Mouse (Mus musculus) left cerebral cortex, postnatal 36 days (tissue): Measurements from ENCODE around the gene Pnmal2. TPM values are rescaled to one million over a fixed set of nuclear protein-coding genes. Genes with fewer than 3 reads are reported as not detected.

Experiments
- DNase-seq, 2 experiments: peaks; one replicate each; pipeline ENCODE4 v3.0.0; 2021 to 2022; ENCODE audit warnings: low spot score in 2 of 2, mixed read lengths in 1 of 2
- intact Hi-C: fragments of 180-260 bp; cut with DNase I; formaldehyde crosslinking; loops from one replicate; pipeline ENCODE4 v1.15.1; 2025
- total RNA-seq, 2 experiments: library from RNA; stranded (reverse); gene quantifications; 2 replicates each; pipeline ENCODE4 v1.2.3; 2021

Gene Pnmal2
- 100 to 1,000 TPM; 249 to 288 TPM for total RNA-seq

GRCm38 (mm10) chr7:16944061-16944807, at the start of gene Pnmal2:
Pnmal2 (plus strand) TSS chr7:16944682.
- intact Hi-C loops: no loop called here
- DNase-seq: peak; percentile 88 to 90

- peak; percentile 71 to 72 for DNase-seq
These were observed 49.5 kb upstream of the Pnmal2 start for GRCm38 (mm10) chr7:16895000-16895399.

GRCm38 (mm10) chr7:16895511-16895910, 49.0 kb upstream of the Pnmal2 start:
- intact Hi-C loops: loop anchor here (1.0 kb wide), 1 partner anchor 18 kb away; no protein-coding TSS in a partner anchor
- DNase-seq: no peak

More at GRCm38 (mm10) chr7:16895000-16895399, 49.5 kb upstream of the Pnmal2 start:
- intact Hi-C loops: loop anchor here (1.0 kb wide), 1 partner anchor 18 kb away; no protein-coding TSS in a partner anchor

GRCm38 (mm10) chr7:16900526-16900925, 44.0 kb upstream of the Pnmal2 start:
- intact Hi-C loops: no loop called here

GRCm38 (mm10) chr7:16903439-16903955, 41.0 kb upstream of the Pnmal2 start:
- intact Hi-C loops: no loop called here
- DNase-seq: no peak

More at GRCm38 (mm10) chr7:16900526-16900925, 44.0 kb upstream of the Pnmal2 start:
- DNase-seq: no peak

- no peak for DNase-seq
- intact Hi-C loops: no loop called here
These were observed 40.3 kb upstream of the Pnmal2 start for GRCm38 (mm10) chr7:16904120-16904675.

GRCm38 (mm10) chr7:16905491-16906021, 38.9 kb upstream of the Pnmal2 start:
- no peak for DNase-seq
- intact Hi-C loops: no loop called here

- DNase-seq: no peak
- intact Hi-C loops: no loop called here
These were observed 38.2 kb upstream of the Pnmal2 start, which contains the start of gene Ptgir for GRCm38 (mm10) chr7:16906281-16906680. Ptgir (plus strand) TSS chr7:16906490.

- intact Hi-C loops: no loop called here
- no peak for DNase-seq
These were observed 37.5 kb upstream of the Pnmal2 start for GRCm38 (mm10) chr7:16906889-16907559.

GRCm38 (mm10) chr7:16907842-16908241, 36.6 kb upstream of the Pnmal2 start:
- intact Hi-C loops: no loop called here
- no peak for DNase-seq

GRCm38 (mm10) chr7:16908367-16908766, 36.1 kb upstream of the Pnmal2 start:
- intact Hi-C loops: no loop called here
- DNase-seq: no peak

GRCm38 (mm10) chr7:16908859-16909258, 35.6 kb upstream of the Pnmal2 start:
- intact Hi-C loops: no loop called here
- DNase-seq: no peak

GRCm38 (mm10) chr7:16909909-16910308, 34.6 kb upstream of the Pnmal2 start:
- intact Hi-C loops: no loop called here
- DNase-seq: no peak

- DNase-seq: no peak
- intact Hi-C loops: no loop called here
These were observed 32.6 kb upstream of the Pnmal2 start for GRCm38 (mm10) chr7:16911904-16912303.

GRCm38 (mm10) chr7:16912360-16912759, 32.1 kb upstream of the Pnmal2 start:
- intact Hi-C loops: no loop called here

GRCm38 (mm10) chr7:16913806-16914452, 30.6 kb upstream of the Pnmal2 start:
- intact Hi-C loops: loop anchor here (1.0 kb wide), 1 partner anchor 19 kb away; no protein-coding TSS in a partner anchor
- peak in 1 of 2 experiments; percentile 71 for DNase-seq

More at GRCm38 (mm10) chr7:16912360-16912759, 32.1 kb upstream of the Pnmal2 start:
- no peak for DNase-seq

- intact Hi-C loops: no loop called here
- DNase-seq: no peak
These were observed 29.8 kb upstream of the Pnmal2 start for GRCm38 (mm10) chr7:16914453-16915343.
